Mouse (Mus musculus) adipocyte (in vitro differentiated cells): Measurements from ENCODE around the gene Ssh1.

Source experiments
- DNase-seq: peaks from one replicate; pipeline ENCODE4 v3.0.0-alpha.2; 2016; ENCODE audit warnings: low spot score

The Ssh1 gene

DNA sequence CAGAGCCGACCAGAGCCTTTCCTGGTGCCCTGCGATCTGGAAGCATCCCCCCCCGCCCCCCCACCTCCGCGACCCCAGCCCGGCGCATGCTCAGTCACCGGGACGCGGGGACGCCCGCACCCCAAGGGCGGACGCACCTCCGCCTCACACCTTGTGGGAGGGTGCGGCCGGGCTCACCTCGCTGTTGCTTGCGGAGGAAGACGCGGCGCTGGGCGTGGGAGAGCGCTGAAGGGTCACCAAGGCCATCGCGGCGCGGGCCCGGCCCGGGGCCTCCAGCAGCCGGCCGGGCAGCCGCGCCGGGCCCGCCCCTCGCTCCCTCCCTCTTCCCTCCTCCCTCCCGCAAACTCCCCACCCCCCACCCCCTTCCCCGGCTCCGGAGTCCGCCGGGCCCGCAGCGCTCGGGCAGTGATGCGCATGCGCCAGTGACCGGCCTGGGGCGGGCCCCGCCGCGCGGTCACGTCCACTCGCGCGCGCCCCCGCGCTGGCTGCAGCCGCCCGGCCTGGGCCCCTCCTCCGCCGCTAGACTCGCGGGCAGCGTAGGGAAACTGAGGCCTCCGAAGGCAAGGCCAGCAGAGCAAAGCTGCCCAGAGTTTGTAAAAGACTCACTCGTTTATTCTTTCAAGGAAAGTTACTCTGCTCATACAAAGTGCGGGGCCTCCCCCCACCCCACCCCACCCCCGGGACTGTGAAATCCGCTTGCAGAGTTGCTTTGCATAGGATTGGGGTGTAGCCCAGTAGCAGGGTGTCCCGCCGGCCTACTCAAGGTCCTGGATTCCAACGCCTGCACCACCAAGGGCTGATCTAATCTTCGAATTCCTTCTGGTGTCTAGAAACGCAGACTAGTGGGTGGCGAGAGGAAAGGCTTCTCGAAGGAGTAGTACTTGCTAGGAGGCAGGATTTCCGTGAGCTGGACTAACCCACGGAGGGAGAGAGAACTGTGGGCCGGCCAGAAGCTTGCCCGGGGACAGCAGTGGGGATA lies at the start of gene Ssh1:
TSS of gene Ssh1 (minus strand) at position 408 of the 979 bp plus-strand sequence.
- peak; percentile 88 for DNase-seq

DNA sequence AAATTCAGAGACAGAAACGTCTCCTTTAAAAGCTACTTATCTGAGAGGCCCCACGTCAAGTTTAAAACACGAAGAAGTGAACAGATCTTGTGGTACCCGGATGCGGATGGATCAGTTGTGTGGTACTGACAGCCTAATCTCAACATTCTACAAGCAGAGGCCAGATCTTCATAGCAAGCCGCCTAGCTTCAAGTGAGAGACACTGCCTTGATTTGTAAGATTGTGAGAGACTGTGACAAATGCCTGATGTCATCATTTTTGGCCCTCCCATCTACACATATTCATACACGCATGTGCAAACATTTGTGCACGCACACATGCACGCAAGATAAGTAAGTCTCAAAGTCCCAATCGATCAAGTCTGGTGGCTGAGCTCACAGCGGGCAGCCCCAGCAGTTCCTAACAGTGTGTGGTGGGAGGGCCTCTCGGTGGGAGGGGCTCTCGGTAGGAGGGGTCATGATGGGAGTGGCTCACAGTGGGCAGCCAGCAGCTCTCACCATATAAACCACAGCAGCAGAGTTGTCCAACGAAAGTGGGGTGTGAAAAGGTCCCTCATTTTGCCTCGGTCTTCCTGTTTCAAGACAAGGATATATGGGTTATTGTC lies 47.7 kb upstream of the Ssh1 start:
- no peak for DNase-seq

DNA sequence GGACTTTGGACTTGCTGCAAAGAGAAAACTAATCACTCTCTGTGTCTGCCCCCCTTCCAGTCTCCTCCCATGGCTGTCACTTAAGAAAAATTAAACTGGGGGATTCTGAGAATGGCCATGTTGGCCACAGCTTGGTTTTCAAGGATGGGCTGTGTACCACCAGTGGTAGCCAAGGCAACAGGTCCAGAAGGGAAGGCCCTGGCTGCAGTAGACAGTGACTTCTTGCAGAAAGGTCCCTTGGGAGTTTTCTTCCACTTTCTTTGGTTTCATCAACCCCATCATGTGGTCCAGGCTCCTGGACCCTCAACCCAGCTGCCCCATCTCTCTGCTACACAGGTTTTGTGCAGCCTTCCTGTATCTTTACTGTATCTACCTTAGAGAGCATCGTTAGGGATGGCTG lies 47.2 kb upstream of the Ssh1 start:
- no peak for DNase-seq

DNA sequence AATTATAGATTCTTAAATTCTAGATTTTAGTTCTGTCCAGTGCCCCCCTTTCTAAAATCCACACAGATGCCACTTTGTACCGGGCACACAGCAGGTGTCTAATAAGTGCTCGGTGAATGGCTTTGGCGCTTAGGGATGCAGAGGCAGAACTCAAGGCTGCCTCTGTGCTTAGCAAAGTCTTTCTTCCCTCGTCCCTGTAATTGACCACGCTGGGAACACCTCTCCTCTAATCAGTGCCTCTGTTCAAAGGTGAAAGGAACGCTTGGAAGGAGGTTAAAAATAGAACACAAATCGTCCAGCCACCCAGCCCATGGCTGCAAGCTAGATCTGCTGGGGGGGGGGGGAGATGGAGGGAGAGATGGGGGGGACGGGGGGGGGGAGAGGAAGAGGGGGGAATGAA lies 46.8 kb upstream of the Ssh1 start:
- no peak for DNase-seq

DNA sequence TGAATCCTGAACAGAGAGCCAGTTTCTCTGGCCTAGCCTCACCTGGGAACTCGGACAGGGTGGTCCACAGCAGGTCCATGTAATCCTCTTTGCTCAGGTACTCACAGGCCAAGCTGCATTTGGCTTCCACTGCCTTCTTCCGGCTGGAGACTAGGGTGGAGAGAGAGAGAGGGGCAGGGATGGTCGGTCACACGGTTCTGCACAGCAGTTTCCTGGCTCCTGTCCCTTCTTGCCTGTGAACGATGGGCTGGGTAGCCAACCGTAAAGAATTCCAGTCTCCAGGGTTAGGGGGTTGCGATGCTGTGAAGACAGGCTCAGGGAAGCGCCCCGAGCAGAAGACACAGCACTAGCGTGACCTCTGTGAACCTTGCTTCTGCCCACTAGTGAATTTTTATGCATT lies 41.4 kb upstream of the Ssh1 start:
- no peak for DNase-seq

DNA sequence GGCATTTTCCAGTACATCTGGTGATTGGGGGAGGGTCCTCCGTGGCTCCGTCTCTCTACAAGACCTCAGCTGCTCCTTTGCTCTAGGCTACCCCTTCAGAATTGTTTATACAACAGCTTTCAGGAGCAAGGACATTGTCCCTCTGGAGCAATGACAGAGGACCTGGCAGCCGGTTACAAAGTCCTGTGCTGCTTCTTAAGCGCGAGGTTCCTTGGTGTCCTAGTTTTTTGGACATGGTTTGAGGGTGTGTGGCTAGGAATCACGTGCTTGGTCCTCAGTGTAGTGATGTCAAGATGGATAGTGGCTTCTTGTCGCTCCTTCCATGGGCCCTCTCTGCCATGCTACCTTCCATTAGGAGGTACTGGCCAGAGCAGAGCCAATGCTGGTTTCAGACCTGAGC lies 40.7 kb upstream of the Ssh1 start:
- no peak for DNase-seq

DNA sequence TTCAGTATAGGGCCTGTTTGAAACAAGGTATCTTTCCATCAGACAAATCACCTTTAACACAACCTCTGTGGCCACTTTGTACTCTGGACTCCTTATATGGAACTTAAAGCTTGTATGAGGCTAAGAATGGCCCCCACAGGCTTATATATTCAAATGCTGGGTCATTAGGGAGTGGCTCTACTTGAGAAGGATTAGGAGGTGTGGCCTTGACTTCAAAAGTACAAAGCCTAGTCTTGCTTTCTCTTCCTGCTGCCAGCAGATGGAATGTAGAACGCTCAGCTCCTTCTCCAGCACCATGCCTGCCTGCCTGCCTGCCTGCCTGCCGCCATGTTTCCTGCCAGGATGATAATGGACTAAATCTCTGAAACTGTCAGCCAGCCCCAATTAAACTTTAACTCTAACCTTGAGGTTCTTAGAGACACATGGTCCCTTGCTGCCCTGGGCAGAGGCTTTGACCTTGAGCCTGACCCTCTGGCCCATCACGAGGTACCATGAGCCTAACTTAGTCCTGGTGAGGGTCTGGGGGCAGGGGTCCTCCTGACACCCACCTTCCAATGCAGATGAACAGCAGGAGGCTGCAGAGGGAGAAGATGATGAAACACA lies 38.6 kb upstream of the Ssh1 start:
- DNase-seq = no peak

DNA sequence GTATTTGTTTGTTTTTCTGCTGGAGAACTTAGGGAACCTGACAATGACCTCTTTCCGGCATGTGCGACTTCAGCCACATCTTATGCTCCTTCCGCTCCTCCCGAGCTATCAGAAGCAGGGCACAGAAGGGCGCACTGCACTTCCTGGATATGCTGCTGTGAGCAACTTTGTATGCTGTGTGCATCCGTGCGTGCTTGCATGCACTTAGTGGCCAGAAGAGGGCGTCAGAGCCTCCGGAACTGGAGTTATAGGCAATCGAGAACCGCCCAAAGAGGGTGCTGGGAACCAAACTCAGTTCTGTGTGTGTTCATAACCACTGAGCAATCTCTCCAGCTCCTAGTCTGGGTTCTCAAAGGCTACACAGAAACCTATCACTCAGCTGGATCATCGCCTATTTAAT lies 37.0 kb upstream of the Ssh1 start:
- no peak for DNase-seq

DNA sequence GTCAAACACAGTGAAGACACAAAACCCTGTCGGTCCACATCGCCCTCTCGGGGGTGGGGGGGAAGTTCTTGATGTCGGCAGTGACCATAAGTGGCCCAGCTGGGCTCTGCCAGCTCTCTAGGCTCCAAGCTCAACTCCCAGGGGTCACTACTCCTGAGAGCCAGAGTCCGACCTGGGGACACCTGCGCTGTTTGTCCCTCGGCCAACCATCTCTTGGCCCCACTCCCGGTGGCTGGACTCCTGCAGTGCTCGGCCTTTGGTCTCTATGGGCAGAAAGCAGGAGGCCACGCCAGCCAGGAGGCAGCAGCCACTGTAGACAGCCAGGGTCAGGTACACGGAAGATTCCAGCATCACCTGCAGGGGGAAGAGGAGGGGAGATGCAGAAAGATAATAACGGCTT lies 34.4 kb upstream of the Ssh1 start:
- DNase-seq = no peak

DNA sequence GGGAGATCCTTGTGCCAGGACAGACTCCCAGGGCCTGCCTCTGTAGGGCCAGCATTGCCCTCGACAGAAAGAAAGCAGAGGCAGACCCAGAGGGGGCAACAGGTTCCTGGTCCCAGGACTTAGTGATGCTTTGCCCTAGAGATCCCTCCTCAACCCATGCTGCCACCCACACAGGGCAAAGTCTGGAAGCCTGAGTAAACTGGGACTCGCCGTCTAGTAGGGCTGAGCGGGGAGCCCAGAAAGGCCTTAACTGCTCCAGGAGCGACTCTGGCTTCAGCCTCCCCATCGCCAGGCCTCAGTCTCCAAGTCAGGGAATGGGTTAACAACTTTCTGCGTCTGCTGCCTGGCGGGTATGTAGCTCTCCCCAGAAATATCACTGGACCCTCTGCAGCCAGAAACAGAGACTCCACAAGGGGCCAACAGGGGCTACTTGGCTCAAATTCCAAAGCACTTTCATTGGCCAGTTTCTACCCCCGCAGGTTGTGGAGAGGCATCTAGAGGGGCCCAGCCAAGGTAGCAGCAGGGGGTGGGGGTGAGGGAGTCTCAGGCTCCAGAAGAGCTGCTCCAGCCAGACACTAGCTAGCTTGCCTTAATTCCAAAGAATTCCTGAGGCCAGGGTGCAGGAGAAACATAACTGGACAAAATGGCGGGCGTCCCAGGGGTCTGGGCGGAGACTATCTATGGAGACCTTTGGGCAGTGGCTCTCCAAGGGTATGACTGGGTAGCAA lies 33.7 kb upstream of the Ssh1 start:
- no peak for DNase-seq

DNA sequence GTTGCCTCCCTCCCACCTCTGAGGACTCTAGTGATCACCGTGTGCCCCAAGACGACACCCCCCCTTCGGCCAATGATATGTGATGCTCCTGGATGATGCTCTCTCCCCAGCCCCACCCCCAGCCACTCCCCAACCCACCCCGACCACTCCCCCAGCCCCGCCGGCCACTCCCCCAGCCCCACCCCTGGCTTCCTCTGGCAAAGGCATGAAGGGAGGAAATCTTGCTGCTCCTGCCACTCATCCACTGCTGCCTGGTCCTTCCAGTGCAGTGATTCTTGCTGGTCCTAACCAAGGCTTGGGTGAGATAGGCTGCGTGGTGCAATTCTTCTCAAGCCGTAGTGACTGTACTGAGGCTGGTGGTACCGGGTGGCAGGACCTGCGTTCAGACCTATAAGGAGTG lies 31.2 kb upstream of the Ssh1 start:
- DNase-seq = no peak

DNA sequence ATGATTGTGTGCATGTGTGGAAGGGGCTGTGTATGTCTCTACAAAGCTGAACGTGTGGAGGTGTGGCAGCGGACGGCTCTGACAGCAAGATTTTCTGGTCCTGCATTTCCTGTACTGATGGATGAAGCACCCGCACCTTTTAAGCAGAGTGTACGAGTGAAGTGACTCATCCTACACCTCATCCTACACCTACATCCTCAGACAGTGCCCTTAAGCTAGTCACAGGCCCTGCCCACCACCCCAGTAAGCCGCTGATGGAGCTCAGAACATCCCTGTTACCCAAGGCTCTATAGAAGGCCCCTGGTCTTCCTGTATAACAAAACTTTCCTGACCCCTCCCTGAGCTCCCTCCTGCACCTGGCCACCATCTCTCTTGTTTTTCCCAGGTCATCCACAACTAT lies 30.7 kb upstream of the Ssh1 start:
- no peak for DNase-seq

DNA sequence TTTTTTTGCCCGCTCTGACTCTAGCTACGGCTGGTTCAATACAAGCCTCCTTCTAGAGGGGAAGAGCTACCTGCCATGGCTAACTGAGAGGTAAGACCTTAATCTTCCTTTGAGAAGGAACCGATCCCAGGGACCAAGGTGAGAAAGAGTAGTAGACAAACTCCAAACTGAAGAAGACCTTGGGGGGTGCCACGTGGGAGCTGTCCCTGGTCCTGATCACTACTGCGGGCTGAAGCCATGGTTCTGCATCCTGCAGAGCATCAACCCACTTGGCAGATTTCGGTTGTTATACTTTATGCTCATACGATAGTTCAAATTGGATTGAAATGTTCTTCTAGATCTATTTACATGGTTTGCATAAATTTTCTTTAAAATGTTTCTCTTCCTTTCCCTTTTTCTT lies 21.4 kb upstream of the Ssh1 start:
- DNase-seq = no peak

DNA sequence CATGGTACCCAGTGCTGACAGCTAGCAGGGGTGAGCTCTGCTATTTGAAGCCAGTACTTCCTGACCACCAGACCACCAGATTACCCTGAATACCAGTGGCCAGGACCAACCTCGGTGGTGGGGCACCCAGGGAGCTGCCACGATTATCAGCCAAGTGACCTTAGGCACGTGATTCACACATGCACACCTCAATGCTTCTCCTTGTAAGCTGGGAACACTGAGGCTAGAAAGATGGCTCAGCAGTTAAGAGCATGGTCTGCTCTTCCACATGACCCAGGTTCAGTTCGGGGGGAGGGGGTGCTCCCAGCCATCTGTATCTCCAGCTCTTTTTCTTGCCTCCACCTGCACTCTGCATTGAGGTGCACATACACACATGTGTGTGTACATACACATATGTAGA lies 15.4 kb upstream of the Ssh1 start:
- DNase-seq = no peak

DNA sequence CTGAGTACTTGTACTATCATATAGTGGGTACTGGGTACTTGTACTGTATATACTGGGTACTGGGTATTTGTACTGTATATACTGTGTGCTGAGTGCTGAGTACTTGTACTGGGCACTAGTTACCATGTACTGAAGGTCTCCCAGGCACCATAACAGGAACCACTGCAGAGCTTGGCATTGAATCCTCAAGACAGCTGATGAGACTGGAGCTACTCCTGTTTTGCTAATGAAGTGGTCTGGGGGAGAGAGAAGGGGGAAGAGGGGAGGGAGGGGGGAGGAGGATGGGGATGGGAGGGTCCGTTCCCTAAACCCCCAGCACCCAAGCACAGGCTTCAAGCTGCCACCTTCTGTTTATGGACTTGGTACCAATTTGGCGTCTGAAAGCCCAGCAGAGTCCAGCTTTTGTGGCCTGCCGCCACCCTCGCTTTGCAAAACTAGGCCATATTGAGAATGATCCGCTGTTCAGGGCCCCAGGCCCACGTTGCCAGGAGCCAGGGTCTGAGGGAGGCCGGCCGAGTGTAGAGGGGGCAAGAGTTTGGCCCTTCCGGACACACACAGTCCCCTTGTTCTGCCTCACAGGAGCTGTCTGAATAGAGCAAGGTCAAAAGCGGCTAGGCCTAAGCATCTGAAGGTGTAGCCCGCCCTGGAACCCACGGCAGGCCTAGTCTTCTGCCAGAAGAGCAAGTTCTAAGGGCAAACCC lies 14.2 kb upstream of the Ssh1 start:
- DNase-seq = no peak

DNA sequence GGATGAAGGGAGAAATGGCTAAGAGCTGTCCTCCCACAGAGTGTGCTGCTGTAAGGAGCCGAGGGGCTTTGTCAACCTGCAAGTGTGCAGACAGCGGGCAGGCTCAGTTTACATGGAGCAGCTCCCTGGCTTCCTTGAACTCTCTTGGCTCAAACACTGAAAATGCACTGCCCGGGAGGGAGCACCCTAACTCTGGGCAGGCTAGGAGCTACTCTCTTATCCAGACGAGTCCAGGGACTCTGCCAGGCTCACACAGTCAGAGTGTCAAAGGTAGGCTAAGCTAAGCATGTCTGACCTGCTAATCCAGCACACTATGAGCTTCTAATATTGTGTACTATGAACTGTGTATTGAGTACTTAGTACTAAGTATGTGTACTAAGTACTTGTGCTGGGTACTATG lies 13.3 kb upstream of the Ssh1 start:
- DNase-seq = no peak

DNA sequence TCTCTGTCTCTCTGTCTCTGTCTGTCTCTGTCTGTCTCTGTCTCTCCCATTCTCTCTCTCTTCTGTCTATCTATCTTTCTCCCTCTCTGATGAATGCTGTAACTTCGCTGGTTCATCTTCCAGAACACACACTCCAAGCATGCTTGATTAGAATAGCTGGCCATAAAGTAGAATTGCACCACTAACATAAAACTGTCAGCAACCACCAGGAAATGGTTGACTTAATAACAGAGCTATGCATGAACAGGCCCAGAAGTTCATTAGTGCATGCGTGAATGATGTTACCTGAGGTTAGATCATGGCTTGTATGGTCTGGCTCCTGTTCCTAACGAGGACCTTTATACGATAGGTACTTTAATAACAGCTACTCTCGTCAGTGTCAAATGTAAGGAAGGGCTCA lies 11.4 kb upstream of the Ssh1 start:
- DNase-seq = no peak

DNA sequence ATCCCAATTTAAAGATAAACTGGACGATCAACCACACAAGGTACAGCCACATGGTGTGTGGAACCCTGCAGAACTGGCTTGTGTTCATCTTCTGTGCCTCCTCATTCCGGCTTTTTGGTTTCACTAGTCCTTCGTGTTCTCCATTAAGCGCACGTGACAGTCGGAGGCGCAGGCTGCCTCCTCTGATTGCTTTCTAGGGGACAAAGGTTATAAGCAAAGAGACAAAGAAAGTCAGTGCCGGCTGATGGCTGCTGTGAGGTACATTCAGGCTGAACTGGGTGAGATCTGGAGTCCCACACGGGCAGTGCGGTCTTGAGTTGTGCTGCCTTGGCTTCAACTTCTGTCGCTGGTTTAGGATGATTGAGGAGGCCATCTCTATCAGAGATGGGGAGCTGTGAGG lies 10.9 kb upstream of the Ssh1 start:
- DNase-seq = no peak

DNA sequence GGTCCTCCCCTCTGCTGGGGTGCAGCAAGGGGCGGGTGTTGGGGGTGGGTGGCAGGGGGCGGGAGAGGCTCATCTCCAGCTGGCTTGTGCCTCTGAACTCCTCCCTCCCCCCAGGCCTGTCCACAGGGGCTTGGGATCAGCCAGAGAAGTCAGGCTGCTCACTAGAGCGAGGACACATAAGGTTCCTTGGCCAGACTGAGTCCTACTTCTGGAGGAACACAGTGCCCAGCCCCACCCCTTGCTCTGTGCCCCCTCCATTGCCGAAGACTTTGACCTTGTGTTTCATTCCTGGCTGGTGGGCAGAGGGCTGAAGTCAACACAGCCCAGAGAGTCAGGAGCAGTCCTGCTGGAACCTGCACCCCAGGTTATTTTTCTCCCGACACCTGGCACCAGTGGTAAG lies 9.8 kb upstream of the Ssh1 start, which contains the start of gene Dao:
TSS of gene Dao (plus strand) at position 162 of the 400 bp plus-strand sequence.
- DNase-seq = no peak

DNA sequence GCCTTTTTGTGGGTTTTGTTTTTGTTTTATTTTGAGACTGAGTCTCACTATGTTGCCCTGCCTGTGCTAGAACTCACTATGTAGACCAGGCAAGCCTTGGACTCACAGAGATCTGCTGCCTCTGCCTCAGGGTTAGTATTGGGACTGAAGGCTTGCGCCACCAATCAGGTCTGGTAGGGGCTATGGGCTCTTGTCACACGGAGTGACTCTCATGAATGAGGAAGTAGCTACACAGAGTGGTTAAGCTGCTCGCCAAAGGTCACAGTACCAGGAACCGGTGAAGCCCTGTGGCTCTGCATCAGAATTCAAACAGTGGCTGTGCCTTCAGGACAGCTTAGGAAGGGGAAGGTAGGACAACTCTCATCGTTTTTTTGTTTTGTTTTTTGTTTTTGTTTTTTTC lies 5.7 kb upstream of the Ssh1 start:
- DNase-seq = no peak

DNA sequence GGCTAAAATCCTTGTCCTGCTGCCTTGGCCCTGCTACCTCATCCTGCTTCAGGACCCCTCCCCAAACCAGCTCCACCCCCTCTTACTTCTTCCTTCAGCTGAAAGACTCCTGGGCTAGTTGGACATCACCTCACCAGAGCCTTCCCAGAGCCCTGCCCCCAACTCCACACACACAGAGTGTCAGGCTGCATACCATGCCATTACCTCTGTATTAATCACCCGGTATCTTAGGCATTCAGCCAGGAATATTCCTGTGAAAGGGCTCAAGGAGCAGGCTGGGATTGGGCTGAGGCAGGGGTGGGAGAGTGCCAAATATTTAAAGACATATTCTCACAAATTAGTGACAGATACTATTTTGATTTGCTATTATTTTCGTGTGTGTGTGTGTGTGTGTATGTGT lies 2.8 kb upstream of the Ssh1 start:
- peak; percentile 42 for DNase-seq

DNA sequence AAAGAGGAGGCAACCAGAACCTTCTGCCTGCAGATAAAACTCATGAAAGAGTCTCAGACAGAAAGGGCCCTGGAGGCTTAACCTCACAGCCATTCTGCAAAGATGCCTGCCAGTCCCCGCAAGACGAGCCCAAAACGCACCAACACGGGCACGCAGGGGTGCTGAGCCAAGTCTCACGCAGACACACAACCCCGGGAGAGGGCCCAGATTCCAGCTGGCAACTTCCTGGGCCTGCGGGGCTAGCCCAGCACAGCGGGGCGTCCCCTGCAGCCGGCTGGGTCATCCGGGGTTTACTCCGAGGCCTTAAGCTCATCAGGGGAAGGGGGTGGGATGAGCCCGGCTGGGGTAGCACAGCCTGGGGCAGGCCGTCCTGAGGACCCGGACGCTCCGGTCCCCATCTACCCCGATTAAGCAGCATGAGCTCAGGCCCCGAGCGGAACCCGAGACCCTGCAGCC lies 635 bp downstream of the Ssh1 start:
- DNase-seq = peak; percentile 61
